Mouse (Mus musculus): ENCODE measurements around the gene Tnfrsf11a. TPM values are rescaled to one million over a fixed set of nuclear protein-coding genes. Genes with fewer than 3 reads are reported as not detected.
"Not testable (repeated sequence)": the region's sequence is repeated elsewhere in the genome, so short reads cannot be mapped to it uniquely, and the experiment has no call there.

Tnfrsf11a gene
- total RNA-seq (2021), result 1 to 10 TPM; 1.9 to 2.0 TPM

GRCm38 (mm10) chr1:105780457-105781364 lies at the start of gene Tnfrsf11a:
Gene Tnfrsf11a, plus strand, starts transcription at chr1:105780718.
- intact Hi-C loops (cut with DNase I), result no loop called here
- peak; percentile 35 for DNase-seq (ENCODE audit: low spot score)

- intact Hi-C loops (cut with DNase I), result no loop called here
- DNase-seq (ENCODE audit: low spot score), result no peak
These were observed 45.2 kb upstream of the Tnfrsf11a start for GRCm38 (mm10) chr1:105735318-105735717.

DNA sequence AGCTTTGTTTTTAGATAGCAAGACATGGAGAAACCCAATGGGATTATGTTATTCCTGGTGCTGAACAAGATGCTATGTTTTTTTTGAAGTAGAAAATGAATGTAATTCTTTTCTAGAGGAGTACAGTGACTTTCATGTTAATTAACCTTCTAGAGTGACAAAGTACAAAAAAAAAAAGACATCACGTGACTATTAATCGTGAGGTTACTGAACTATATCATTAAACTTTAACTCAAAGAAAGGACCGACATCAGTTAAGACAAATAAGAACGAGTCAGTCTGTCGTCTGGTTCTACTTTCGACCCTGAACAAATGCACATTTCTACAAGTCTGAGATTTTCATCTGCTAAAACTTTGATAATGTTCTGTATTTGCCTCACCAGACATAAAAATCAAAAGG lies 42.2 kb upstream of the Tnfrsf11a start:
- intact Hi-C loops (cut with DNase I), result no loop called here
- no peak for DNase-seq (ENCODE audit: low spot score)

- no peak for DNase-seq (ENCODE audit: low spot score)
- intact Hi-C loops (cut with DNase I), result no loop called here
These were observed 41.0 kb upstream of the Tnfrsf11a start for GRCm38 (mm10) chr1:105739493-105739892.

GRCm38 (mm10) chr1:105742481-105742880 lies 38.0 kb upstream of the Tnfrsf11a start:
- DNase-seq (ENCODE audit: low spot score), result no peak
- intact Hi-C loops (cut with DNase I), result loop anchor here (10.0 kb wide), 1 partner anchor 292 kb away; no protein-coding TSS in a partner anchor

DNA sequence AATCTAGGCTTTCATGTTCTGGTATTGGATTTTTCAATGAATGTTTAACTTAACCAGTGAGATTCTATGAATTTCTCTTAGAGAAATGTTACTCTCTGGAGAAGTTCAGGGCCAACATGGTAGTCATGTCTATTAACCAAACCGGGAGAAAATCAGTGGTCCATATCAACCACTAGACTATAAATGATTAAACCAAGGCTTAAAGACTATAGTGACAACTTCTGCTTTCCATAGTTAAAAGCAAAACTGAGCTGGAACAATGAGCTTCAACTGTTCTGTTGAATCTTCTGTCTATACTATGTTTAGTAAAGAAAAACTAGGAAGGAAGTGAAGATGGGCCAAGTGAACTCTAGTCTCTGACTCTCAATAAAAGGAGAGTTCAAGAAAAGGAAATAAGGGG lies 34.1 kb upstream of the Tnfrsf11a start:
- no peak for DNase-seq (ENCODE audit: low spot score)
- intact Hi-C loops (cut with DNase I), result loop anchor here (10.0 kb wide), 1 partner anchor 288 kb away; no protein-coding TSS in a partner anchor

DNA sequence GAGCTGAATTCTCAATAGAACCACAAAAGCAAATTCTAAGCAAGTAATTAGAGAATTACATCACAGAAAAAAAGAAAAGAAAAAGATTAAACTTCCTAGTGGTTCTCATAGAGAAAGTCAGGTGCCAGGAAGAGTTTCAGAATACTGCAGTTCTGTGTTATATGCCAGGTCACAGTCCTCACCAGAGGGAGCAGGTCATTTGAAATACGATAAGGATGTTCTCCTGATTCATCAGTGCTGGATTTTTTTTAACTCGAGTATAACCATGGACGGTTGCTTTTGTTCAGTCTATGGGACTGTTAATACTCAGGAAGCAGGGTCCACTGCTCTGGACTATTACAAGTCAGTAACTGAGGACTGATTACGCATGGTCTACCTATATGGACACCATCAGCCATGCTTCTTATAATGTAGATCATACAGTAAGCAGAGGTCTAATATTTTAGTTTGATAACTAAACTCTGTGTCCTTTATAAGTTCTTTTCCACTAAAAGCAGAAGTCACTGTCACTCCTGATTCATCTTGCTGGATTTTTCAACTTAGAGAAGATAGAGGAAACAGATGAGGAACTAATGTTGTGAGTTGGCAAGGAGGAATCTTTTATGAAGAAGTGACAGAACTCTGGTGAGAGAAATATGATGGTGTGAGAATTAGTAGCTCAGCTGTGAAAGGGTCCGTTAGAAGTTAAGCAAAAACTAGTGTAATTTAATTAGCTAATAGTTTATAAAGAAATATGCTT lies 33.5 kb upstream of the Tnfrsf11a start:
- intact Hi-C loops (cut with DNase I), result loop anchor here (10.0 kb wide), 1 partner anchor 288 kb away; no protein-coding TSS in a partner anchor
- no peak for DNase-seq (ENCODE audit: low spot score)

GRCm38 (mm10) chr1:105748091-105748799 lies 32.3 kb upstream of the Tnfrsf11a start:
- intact Hi-C loops (cut with DNase I), result loop anchor here (10.0 kb wide), 1 partner anchor 287 kb away; no protein-coding TSS in a partner anchor

GRCm38 (mm10) chr1:105752196-105752595 lies 28.3 kb upstream of the Tnfrsf11a start:
- intact Hi-C loops (cut with DNase I), result no loop called here
- DNase-seq (ENCODE audit: low spot score), result no peak

More at GRCm38 (mm10) chr1:105748091-105748799, 32.3 kb upstream of the Tnfrsf11a start:
- DNase-seq (ENCODE audit: low spot score), result no peak

GRCm38 (mm10) chr1:105752944-105753343 lies 27.6 kb upstream of the Tnfrsf11a start:
- intact Hi-C loops (cut with DNase I), result no loop called here
- DNase-seq (ENCODE audit: low spot score), result no peak

GRCm38 (mm10) chr1:105758798-105759197 lies 21.7 kb upstream of the Tnfrsf11a start:
- no peak for DNase-seq (ENCODE audit: low spot score)
- intact Hi-C loops (cut with DNase I), result no loop called here

- intact Hi-C loops (cut with DNase I), result no loop called here
- no peak for DNase-seq (ENCODE audit: low spot score)
These were observed 20.9 kb upstream of the Tnfrsf11a start for GRCm38 (mm10) chr1:105759422-105760165.

DNA sequence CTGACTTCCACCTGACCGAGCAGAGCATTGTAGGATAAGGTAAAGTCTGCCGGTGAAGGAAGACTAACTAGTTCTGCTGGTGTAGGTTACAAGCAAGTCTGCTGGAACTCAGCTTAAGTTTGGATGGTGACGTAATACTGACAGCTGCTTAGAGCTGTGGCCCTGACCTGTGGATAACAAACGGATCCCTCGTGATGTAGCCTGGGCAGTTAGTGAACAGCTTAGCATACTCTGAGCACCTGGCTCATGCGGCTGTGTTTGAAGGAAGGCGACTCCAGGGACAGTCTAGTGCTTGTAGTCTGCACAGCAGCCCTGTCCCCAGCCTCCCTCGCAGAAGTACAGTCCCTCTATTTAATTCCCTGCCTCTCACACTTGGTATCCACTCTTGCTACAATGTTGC lies 14.9 kb upstream of the Tnfrsf11a start:
- no peak for DNase-seq (ENCODE audit: low spot score)
- intact Hi-C loops (cut with DNase I), result no loop called here

DNA sequence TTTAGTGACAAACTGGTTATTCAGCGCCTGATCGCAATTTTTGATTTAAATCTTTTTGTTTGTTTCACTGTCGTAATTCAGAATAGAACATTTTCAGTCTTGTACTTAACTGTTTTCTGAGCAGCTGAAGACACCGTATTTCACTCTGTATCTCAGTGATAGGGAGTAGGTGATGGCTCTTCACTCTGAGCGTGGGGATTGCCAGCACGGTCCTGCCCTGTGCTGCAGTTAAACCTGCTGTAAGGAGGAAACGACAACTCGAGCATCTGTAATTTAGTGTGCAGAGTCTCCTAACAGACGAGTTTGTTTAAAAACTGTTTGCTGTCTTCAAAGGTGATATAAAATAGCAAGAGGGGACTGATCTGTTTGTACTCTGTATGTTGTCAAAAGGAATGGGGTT lies 14.4 kb upstream of the Tnfrsf11a start:
- intact Hi-C loops (cut with DNase I); DNase-seq (ENCODE audit: low spot score): not testable (repeated sequence)

- no peak for DNase-seq (ENCODE audit: low spot score)
- intact Hi-C loops (cut with DNase I), result no loop called here
These were observed 12.1 kb upstream of the Tnfrsf11a start for GRCm38 (mm10) chr1:105768397-105768796.

- intact Hi-C loops (cut with DNase I), result no loop called here
- DNase-seq (ENCODE audit: low spot score), result no peak
These were observed 9.8 kb upstream of the Tnfrsf11a start for GRCm38 (mm10) chr1:105770685-105771084.

DNA sequence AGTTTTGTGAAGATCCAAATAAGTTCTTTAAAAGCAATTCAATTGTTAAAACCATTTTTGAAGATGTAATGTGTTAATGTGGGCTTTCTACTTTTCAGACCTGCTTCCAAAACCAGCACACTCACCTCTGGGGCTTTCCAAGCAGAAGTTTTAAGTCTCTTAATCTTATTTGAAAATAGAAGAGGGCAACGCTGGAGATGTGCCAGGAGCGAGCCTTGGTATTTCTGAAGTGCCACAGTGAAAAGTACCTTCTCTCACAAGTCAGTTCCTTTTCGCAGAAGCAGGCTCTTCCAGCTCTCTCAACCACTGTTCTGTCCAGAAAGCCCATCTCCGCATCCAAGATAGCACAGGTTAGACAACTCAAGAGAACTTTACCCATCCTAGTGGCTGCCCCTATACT lies 4.1 kb upstream of the Tnfrsf11a start:
- DNase-seq (ENCODE audit: low spot score), result no peak
- intact Hi-C loops (cut with DNase I), result no loop called here

DNA sequence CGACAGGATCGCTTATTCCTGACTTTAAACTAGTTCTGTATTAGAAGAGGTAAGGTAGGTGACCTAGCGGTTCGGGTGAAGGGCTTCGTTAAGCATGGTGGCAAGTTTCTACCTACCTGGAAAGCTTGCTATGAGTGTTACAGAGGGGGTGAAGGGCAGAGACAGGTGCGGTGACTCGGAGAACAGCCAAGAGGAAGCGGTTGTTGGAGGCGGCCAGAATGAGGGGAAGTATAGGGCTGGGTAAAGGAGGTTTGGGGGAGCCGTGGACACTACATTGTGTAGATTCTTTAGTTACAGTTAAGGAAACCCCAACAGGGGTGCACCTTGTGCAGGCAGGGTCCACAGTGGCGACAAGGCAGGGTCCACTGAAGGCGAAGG lies 450 bp upstream of the Tnfrsf11a start:
- intact Hi-C loops (cut with DNase I), result no loop called here
- no peak for DNase-seq (ENCODE audit: low spot score)

GRCm38 (mm10) chr1:105781391-105782146 lies 1.1 kb downstream of the Tnfrsf11a start:
- DNase-seq (ENCODE audit: low spot score), result no peak
- intact Hi-C loops (cut with DNase I), result no loop called here

Measured in heart, postnatal 25 days (tissue).